Mouse (Mus musculus) heart, adult 2 months (tissue): ENCODE results near the gene Csnk1e.

Experiments
- CTCF ChIP-seq: fragments of 200-600 bp; IDR thresholded peaks from 2 replicates; pipeline ENCODE4 v1.8.1; 2022; ENCODE audit warnings: antibody characterized with exemption, mild to moderate bottlenecking, moderate library complexity
- EP300 ChIP-seq: fragments of 200-500 bp; IDR thresholded peaks from 2 replicates; pipeline ENCODE4 v1.6.1; 2011; ENCODE audit warnings: low read depth, low read length, control low read depth; ENCODE audit not compliant: insufficient read depth
- POLR2A ChIP-seq: fragments of 200-500 bp; IDR thresholded peaks from 2 replicates; pipeline ENCODE4 v1.6.1; 2011; ENCODE audit warnings: mild to moderate bottlenecking, low read depth, low read length, control low read depth; ENCODE audit not compliant: insufficient read depth

GRCm38 (mm10) chr15:79440651-79441330 lies 14.6 kb downstream of the Csnk1e start:
- TF ChIP-seq CTCF (no peak), EP300 (no peak), POLR2A (no peak)
